Comparison of ENCODE assay signal across 8 mouse cellular contexts in the genomic region with DNA sequence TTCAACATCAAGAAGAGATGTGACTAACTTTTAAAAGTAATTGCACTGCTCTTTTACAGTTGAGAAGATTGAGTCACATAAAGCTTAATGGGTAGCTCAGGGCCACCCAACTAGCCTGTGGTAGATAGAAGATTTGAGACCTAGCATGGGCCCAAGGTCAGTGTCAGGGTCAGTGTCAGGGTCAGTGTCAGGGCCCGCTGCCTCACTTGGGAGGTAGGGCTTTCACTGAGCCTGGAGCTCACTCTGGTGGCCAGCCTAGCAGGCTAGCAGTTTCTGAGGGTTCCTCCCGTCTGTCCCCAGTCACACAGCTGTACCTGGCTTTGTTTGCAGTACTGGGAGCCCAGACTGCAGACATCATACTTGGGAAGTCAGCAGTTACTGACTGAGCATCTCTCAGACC. TPM values are rescaled to one million over a fixed set of nuclear protein-coding genes. Genes with fewer than 3 reads are reported as not detected.
DNase-seq lines count a peak whose midpoint lies in the region; ATAC-seq lines count a peak whose summit lies in the region.

No protein-coding gene starts in this region.

- no peak overlapping the region for H3K4me3 ChIP-seq in hindbrain, embryonic 13.5 days
- no peak overlapping the region for H3K4me3 ChIP-seq in hindbrain, embryonic 12.5 days
- no peak overlapping the region for H3K4me3 ChIP-seq in intestine, embryonic 16.5 days (ENCODE audit: low read length)

- H3K27ac ChIP-seq in hindbrain, embryonic 13.5 days: peak overlapping the region; percentile 44; the same call in 1 of the 2 replicates
- no peak overlapping the region for H3K27ac ChIP-seq in hindbrain, embryonic 12.5 days
- H3K27ac ChIP-seq in intestine, embryonic 16.5 days (ENCODE audit: low read length): peak overlapping the region; percentile 25; the same call in 1 of the 2 replicates

- H3K27me3 ChIP-seq in hindbrain, embryonic 13.5 days: no peaks in the 10 kb centered on the region
- H3K27me3 ChIP-seq in hindbrain, embryonic 12.5 days: no peaks in the 10 kb centered on the region
- H3K27me3 ChIP-seq in intestine, embryonic 16.5 days (replicated peaks; ENCODE audit: control insufficient read depth, insufficient read depth, low read length): no peaks in the 10 kb centered on the region

- H3K9ac ChIP-seq in hindbrain, embryonic 13.5 days: no peak overlapping the region
- no peak overlapping the region for H3K9ac ChIP-seq in hindbrain, embryonic 12.5 days
- H3K9ac ChIP-seq in intestine, embryonic 16.5 days (ENCODE audit: low read depth, low read length): no peak overlapping the region

- H3K4me2 ChIP-seq in hindbrain, embryonic 13.5 days: no peak overlapping the region
- no peak overlapping the region for H3K4me2 ChIP-seq in hindbrain, embryonic 12.5 days (replicated peaks)
- H3K4me2 ChIP-seq in intestine, embryonic 16.5 days (ENCODE audit: low read depth, low read length): no peak overlapping the region

- peaks cover 3% of the 10 kb centered on the region for H3K4me1 ChIP-seq in hindbrain, embryonic 13.5 days (replicated peaks)
- peaks cover 6% of the 10 kb centered on the region for H3K4me1 ChIP-seq in hindbrain, embryonic 12.5 days
- H3K4me1 ChIP-seq in intestine, embryonic 16.5 days (ENCODE audit: control insufficient read depth, insufficient read depth, low read length): peaks cover 4% of the 10 kb centered on the region; the same call in 1 of the 2 replicates

- DNase-seq in 3T3-L1 (ENCODE audit: low read depth, low spot score): peak; percentile 54
- peak; percentile 84 for DNase-seq in adrenal gland, adult 2 months
- no peak for DNase-seq in urinary bladder, postnatal 14 days (ENCODE audit: low spot score)
- no peak for DNase-seq in urinary bladder, postnatal 36 days (ENCODE audit: low spot score in 2 of 2)
- no peak for DNase-seq in urinary bladder, postnatal 25 days (ENCODE audit: low spot score)

- H3K9me3 ChIP-seq in hindbrain, embryonic 13.5 days: no peaks in the 10 kb centered on the region
- no peaks in the 10 kb centered on the region for H3K9me3 ChIP-seq in hindbrain, embryonic 12.5 days (replicated peaks)
- H3K9me3 ChIP-seq in intestine, embryonic 16.5 days (ENCODE audit: control insufficient read depth, low read length): no peaks in the 10 kb centered on the region

- ATAC-seq in hindbrain, embryonic 13.5 days (ENCODE audit: low FRiP score): no peak
- no peak for ATAC-seq in hindbrain, embryonic 12.5 days (ENCODE audit: low FRiP score)
- ATAC-seq in intestine, embryonic 16.5 days: no peak

- WGBS in hindbrain, embryonic 13.5 days: 37% methylated on average over 2 of the region's 2 CpGs
- 35% methylated on average over 2 of the region's 2 CpGs for WGBS in hindbrain, embryonic 12.5 days
- WGBS in intestine, embryonic 16.5 days: 45% methylated on average over 2 of the region's 2 CpGs

- no peaks in the 10 kb centered on the region for H3K36me3 ChIP-seq in hindbrain, embryonic 13.5 days
- H3K36me3 ChIP-seq in hindbrain, embryonic 12.5 days: no peaks in the 10 kb centered on the region
- no peaks in the 10 kb centered on the region for H3K36me3 ChIP-seq in intestine, embryonic 16.5 days (ENCODE audit: control insufficient read depth, insufficient read depth, low read length)

RNA-seq across cellular contexts. Expression of a gene that starts 47.1 kb away (rescaled TPM):
- polyA plus RNA-seq in hindbrain, embryonic 13.5 days (2015; fragmentation: Nextera tagmentation; extraction: Ambion mirVana): 34.2 and 37.9 TPM in 2 replicates
- 39.8 and 46.1 TPM in 2 replicates for polyA plus RNA-seq in hindbrain, embryonic 12.5 days (2016; fragmentation: Nextera tagmentation; extraction: Ambion mirVana)
- total RNA-seq in adrenal gland, adult 2 months (2021): 100 to 1,000 TPM; 119 to 164 TPM
- 61.7 and 78.7 TPM in 2 replicates for polyA plus RNA-seq in adrenal gland, adult 2 months (2012; rRNA removed)
- 42.5 and 43.3 TPM in 2 replicates for polyA plus RNA-seq in intestine, embryonic 16.5 days (2015; fragmentation: Nextera tagmentation; extraction: Ambion mirVana)

Comparison
In these comparisons a context has a peak if more than half of its experiments do, and no peak if none do; other contexts are left out.
1. DNase-seq: peak in 3T3-L1 (single experiment) and adrenal gland, adult 2 months (single experiment); none in urinary bladder, postnatal 14 days (single experiment), urinary bladder, postnatal 36 days (0 of 2) and urinary bladder, postnatal 25 days (single experiment).